Mouse (Mus musculus) embryonic facial prominence, embryonic 14.5 days (tissue): ENCODE results near the gene Knstrn. TPM values are rescaled to one million over a fixed set of nuclear protein-coding genes. Genes with fewer than 3 reads are reported as not detected.

ENCODE experiments used
- ATAC-seq: fragments of 200-750 bp; cut with Nextera tagmentation; 2 replicates; pipeline ENCODE4 v1.8.0; 2017; ENCODE audit warnings: low read depth, moderate number of reproducible peaks, moderate TSS enrichment
- DNase-seq: peaks from one replicate; pipeline ENCODE4 v3.0.0-alpha.2; 2015; ENCODE audit warnings: low spot score
- H3K27ac ChIP-seq: fragments of 300-500 bp; sonication (generic); replicated peaks from 2 replicates; pipeline ENCODE4 v1.5.1; 2014; ENCODE audit warnings: low read depth, mild to moderate bottlenecking, low read length, moderate library complexity
- H3K27me3 ChIP-seq: fragments of 300-500 bp; sonication (generic); replicated peaks from 2 replicates; pipeline ENCODE4 v1.6.1; 2014; ENCODE audit warnings: low read length; ENCODE audit not compliant: control insufficient read depth, insufficient read depth
- H3K36me3 ChIP-seq: fragments of 300-500 bp; sonication (generic); 2 replicates; pipeline ENCODE4 v1.6.1; 2014; ENCODE audit warnings: low read length, mixed read lengths; ENCODE audit not compliant: control insufficient read depth, insufficient read depth
- H3K4me1 ChIP-seq: fragments of 300-500 bp; sonication (generic); 2 replicates; pipeline ENCODE4 v1.6.1; 2014; ENCODE audit warnings: antibody characterized with exemption, low read length; ENCODE audit not compliant: control insufficient read depth, insufficient read depth
- H3K4me2 ChIP-seq: fragments of 300-500 bp; sonication (generic); 2 replicates; pipeline ENCODE4 v1.6.1; 2014; ENCODE audit warnings: low read depth, mild to moderate bottlenecking, low read length, moderate library complexity, mixed read lengths
- H3K4me3 ChIP-seq: fragments of 300-500 bp; sonication (generic); 2 replicates; pipeline ENCODE4 v1.5.1; 2014; ENCODE audit warnings: low read depth, mild to moderate bottlenecking, low read length
- H3K9ac ChIP-seq: fragments of 300-500 bp; sonication (generic); 2 replicates; pipeline ENCODE4 v1.6.1; 2014; ENCODE audit warnings: low read depth, mild to moderate bottlenecking, low read length, moderate library complexity, mixed read lengths
- H3K9me3 ChIP-seq: fragments of 300-500 bp; sonication (generic); 2 replicates; pipeline ENCODE4 v1.6.1; 2016; ENCODE audit warnings: low read length; ENCODE audit not compliant: control insufficient read depth
- WGBS: fragments of 180-500 bp; shearing (Covaris S2); extraction: QIAGEN DNeasy Blood & Tissue Kit; methylation state at CpG from one replicate; pipeline ENCODE4 v1.1.7; 2014; 5-methylcytosine and 5-hydroxymethylcytosine counted together
- polyA plus RNA-seq: library from polyadenylated mRNA; unstranded; fragments of >200 nt; fragmentation: Nextera tagmentation; extraction: Ambion mirVana; gene quantifications from 2 replicates; pipeline ENCODE4 v1.2.1, GENCODE M21; 2014

Gene Knstrn
- polyA plus RNA-seq, 1 experiment from 2014 or later = 75.7 TPM

GRCm38 (mm10) chr2:118775846-118776245 is 38.0 kb upstream of the Knstrn start:
- Histone ChIP-seq H3K4me3 (no peak overlapping the region), H3K27ac (no peak overlapping the region; the same call in 1 of the 2 replicates), H3K36me3 (no peaks in the 10 kb centered on the region), H3K27me3 (0 out of 2 replicates have a peak, but pooled peaks cover 7% of the 10 kb centered on the region), H3K9me3 (no peaks in the 10 kb centered on the region), H3K4me1 (0 out of 2 replicates have a peak, but pooled peaks cover 6% of the 10 kb centered on the region), H3K4me2 (no peak overlapping the region), H3K9ac (no peak overlapping the region)
- WGBS = 70% methylated on average over 3 of the region's 4 CpGs
- ATAC-seq = no peak
- DNase-seq = no peak

DNA sequence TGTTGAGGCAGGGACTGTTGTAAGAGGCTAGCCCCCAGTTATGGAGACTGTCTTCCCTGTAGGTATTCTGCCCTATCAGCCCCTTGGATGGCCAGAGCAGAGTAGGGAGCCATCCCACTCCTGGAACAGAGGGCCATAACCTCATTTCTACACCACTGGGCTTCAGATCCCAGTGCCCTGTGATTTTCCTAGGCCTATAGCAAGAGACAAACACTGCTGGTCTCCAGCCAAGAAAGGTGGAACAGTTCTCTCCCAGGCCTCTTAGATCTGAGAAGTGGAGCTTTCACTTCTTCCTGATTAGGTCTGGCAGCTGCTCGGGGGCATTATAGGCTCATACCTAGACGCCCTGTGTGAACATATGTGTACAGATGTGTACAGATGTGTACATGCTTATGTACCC is 37.5 kb upstream of the Knstrn start:
- H3K4me1 ChIP-seq = 0 out of 2 replicates have a peak, but pooled peaks cover 6% of the 10 kb centered on the region
- no peak overlapping the region for H3K9ac ChIP-seq
- no peak for ATAC-seq
- no peaks in the 10 kb centered on the region for H3K36me3 ChIP-seq
- H3K4me3 ChIP-seq = no peak overlapping the region
- H3K4me2 ChIP-seq = no peak overlapping the region
- DNase-seq = no peak
- 0 out of 2 replicates have a peak, but pooled peaks cover 7% of the 10 kb centered on the region for H3K27me3 ChIP-seq
- 57% methylated on average over 2 of the region's 2 CpGs for WGBS
- H3K9me3 ChIP-seq = no peaks in the 10 kb centered on the region
- no peak overlapping the region for H3K27ac ChIP-seq

GRCm38 (mm10) chr2:118778418-118778817 is 35.4 kb upstream of the Knstrn start:
- ATAC-seq (no peak), DNase-seq (no peak)
- 71% methylated on average over 4 of the region's 4 CpGs for WGBS
- no peaks in the 10 kb centered on the region for H3K36me3 ChIP-seq
- no peak overlapping the region for H3K4me2 ChIP-seq
- no peaks in the 10 kb centered on the region for H3K9me3 ChIP-seq
- no peak overlapping the region for H3K27ac ChIP-seq
- H3K4me1 ChIP-seq = 0 out of 2 replicates have a peak, but pooled peaks cover 6% of the 10 kb centered on the region
- 0 out of 2 replicates have a peak, but pooled peaks cover 7% of the 10 kb centered on the region for H3K27me3 ChIP-seq
- H3K9ac ChIP-seq = no peak overlapping the region
- H3K4me3 ChIP-seq = no peak overlapping the region

GRCm38 (mm10) chr2:118779065-118779464 is 34.7 kb upstream of the Knstrn start:
- H3K36me3 ChIP-seq = no peaks in the 10 kb centered on the region
- H3K9me3 ChIP-seq = no peaks in the 10 kb centered on the region
- no peak overlapping the region for H3K27ac ChIP-seq
- ATAC-seq (no peak), DNase-seq (no peak)
- peak overlapping the region; percentile 32 for H3K4me3 ChIP-seq
- 0 out of 2 replicates have a peak, but pooled peaks cover 7% of the 10 kb centered on the region for H3K27me3 ChIP-seq
- WGBS = 11% methylated on average over 10 of the region's 10 CpGs
- H3K4me2 ChIP-seq = peak overlapping the region; percentile 57
- H3K9ac ChIP-seq = 0 out of 2 replicates have a peak overlapping the region, but pooled peaks have one; percentile 28
- H3K4me1 ChIP-seq = 0 out of 2 replicates have a peak, but pooled peaks cover 6% of the 10 kb centered on the region

DNA sequence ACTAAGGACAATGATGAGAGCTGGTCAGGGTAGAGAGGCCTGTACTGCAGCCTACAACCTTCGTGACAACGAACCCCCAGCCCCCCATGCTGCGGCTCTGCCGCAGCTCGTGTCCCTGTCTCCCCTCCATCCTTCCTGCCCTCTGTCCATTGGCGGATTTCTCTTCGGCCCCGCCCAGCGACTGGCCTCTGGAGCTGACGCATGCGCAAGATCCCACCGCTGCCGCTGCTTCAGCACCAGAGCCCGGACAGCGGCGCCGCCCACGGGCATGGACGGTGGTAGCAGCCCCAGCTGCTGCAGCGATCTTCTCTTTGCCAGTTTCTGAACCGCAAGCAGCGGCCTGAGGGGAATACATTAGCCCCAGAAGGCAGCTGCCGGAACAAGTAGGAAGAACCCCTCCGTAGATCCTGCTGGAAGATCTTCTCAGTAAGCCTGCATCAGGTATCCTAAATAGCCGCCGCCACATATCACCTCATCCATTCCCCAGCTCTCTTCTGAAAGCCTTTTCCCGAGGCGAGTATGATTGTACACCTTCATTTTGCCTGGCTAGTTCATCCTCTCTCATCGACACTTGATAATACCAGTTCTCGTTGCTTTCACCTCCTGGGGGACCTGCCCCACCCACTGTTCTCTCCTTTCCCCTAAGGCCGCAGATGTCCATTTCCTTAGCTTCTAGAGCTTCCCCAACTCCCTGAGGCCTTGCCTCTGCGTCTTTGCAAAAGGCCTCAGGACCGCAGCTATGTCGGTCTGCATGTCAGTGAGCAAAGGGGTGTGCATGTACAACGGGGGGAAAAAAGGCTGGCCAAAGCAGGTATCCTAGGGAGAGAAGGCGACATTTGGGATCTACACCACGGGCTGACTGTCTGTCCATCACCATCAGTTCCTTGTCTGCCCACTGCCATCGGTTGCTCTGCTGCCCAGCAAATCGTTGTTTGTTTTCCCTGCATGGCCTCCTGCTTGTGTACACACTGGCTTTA is 34.0 kb upstream of the Knstrn start, which contains the start of gene Disp2:
Gene Disp2, plus strand, starts transcription at position 216 of the 977 bp plus-strand sequence.
- Histone ChIP-seq H3K4me1 (0 out of 2 replicates have a peak, but pooled peaks cover 6% of the 10 kb centered on the region), H3K36me3 (no peaks in the 10 kb centered on the region), H3K27me3 (0 out of 2 replicates have a peak, but pooled peaks cover 7% of the 10 kb centered on the region), H3K9ac (0 out of 2 replicates have a peak within 1 kb of the TSS, but pooled peaks have one; percentile 28), H3K4me2 (peak within 1 kb of the TSS; percentile 57), H3K9me3 (no peaks in the 10 kb centered on the region), H3K4me3 (peak within 1 kb of the TSS; percentile 32), H3K27ac (no peak within 1 kb of the TSS)
- 10% methylated on average over 39 of the region's 39 CpGs for WGBS
- ATAC-seq = peak; percentile 95
- peak; percentile 94 for DNase-seq

DNA sequence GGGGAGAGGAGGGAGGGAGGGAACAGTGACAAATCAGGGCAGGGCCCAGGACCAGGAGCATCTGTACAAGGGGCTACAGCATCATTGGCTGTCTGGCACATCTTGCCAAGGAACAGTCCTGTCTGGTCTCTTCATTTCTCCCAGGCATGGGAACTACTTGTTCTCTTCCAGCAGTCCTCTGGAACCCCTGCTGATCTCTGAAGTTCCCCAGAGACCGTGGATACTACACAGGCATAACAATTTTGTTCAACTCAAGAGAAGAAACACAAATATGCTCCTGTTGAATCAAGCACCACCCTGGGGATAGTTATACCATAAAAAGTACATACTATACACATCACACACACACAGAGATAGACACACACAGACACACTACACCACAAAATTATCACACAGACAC is 32.7 kb upstream of the Knstrn start:
- Histone ChIP-seq H3K9me3 (no peaks in the 10 kb centered on the region), H3K36me3 (no peaks in the 10 kb centered on the region), H3K27me3 (0 out of 2 replicates have a peak, but pooled peaks cover 7% of the 10 kb centered on the region), H3K4me3 (no peak overlapping the region), H3K4me2 (no peak overlapping the region), H3K27ac (no peak overlapping the region), H3K4me1 (no peaks in the 10 kb centered on the region), H3K9ac (no peak overlapping the region)
- WGBS = 60% methylated on average over 1 of the region's 1 CpGs
- DNase-seq (no peak), ATAC-seq (no peak)

DNA sequence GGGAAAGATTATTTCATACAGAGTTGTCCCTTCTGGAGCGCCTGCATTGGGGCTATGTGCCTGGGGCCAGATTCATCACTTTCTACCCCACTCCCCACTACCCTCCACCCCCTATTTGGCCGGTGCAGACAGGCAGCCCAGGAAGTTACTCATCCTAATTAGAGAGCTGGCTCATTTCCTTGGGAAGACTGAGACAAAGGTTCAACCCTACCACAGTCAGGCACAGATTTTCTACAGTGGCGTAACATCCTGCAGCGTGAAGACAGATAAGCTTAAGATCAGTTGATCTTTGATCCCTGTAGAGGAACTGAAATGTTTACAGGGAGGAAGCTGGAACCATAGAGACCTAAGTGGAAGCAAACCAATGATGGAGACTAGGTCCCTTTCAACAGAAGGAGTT is 31.5 kb upstream of the Knstrn start:
- WGBS = 60% methylated on average over 4 of the region's 4 CpGs
- Histone ChIP-seq H3K36me3 (no peaks in the 10 kb centered on the region), H3K9me3 (no peaks in the 10 kb centered on the region), H3K4me3 (no peak overlapping the region), H3K27me3 (0 out of 2 replicates have a peak, but pooled peaks cover 7% of the 10 kb centered on the region), H3K4me2 (no peak overlapping the region), H3K4me1 (no peaks in the 10 kb centered on the region), H3K9ac (no peak overlapping the region), H3K27ac (no peak overlapping the region)
- DNase-seq = no peak
- ATAC-seq = no peak

GRCm38 (mm10) chr2:118783093-118783492 is 30.7 kb upstream of the Knstrn start:
- no peak overlapping the region for H3K4me3 ChIP-seq
- ATAC-seq (no peak), DNase-seq (no peak)
- 54% methylated on average over 5 of the region's 5 CpGs for WGBS
- no peak overlapping the region for H3K4me2 ChIP-seq
- no peak overlapping the region for H3K27ac ChIP-seq
- H3K36me3 ChIP-seq = no peaks in the 10 kb centered on the region
- H3K4me1 ChIP-seq = no peaks in the 10 kb centered on the region
- no peak overlapping the region for H3K9ac ChIP-seq
- H3K27me3 ChIP-seq = 0 out of 2 replicates have a peak, but pooled peaks cover 7% of the 10 kb centered on the region
- no peaks in the 10 kb centered on the region for H3K9me3 ChIP-seq
